Mouse (Mus musculus): ENCODE measurements at regions not wholly inside any gene's neighbourhood (a gene's known extent, or its start where the extent isn't known, plus 50 kb on each side); places are given as distances from the start of the nearest gene placed in this dataset.

DNA sequence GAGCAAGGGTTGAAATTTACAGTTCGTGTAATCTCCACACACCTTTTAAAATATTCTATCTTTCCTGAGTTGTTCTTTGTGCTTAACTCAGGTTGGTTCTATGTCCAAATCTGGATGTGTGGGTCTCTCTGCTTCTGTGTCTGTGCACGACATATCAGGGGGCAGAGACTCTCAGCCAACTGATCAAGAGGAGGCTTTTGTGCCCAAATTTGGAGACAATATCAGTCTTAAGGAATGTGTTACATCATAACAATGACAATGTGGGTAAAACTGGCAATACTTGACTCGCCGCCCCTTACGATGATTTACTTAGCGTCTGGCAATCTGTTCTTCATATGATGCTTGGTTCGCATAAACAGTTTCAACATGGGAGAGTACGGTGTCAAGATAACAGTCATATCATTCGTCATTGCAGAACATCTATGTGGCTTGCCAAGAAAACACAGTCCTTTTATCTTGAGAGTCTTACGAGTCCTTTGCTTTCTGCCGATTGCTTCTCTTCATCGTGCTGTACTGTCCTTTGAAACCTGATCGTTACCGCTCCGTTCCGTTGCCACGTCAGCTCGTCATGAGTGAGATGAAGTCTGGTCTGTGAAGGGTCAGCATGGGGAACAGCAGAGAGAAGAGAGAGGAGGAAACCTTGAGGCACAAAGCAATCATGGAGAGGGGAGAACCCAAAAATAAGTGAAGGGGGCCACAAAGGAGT lies 2212.9 kb upstream of the Gm7489 start:
- DNase-seq = no peak

- no peak for DNase-seq
Observed at GRCm38 (mm10) chr15:51673483-51673882, 2211.2 kb upstream of the Gm7489 start.

DNA sequence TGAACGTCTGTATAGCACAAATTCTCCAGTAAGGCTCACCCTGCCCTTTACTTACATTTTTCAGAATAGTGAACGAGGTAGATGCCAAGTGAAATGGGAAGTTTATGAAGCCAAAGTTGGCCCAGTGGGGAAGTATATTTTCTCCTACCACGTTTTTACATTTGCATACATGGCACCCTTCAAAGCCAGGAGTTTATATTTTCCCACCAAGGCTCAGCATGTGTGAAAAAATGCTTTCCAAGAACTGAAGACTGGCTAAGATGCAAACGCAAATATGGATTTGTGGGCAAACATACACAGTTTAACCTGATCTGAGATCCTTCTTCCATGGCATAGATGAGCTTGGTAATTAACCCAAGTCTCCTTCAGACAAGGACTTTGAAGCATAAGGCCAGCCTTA lies 2209.4 kb upstream of the Gm7489 start:
- DNase-seq = no peak

- DNase-seq = no peak
Observed at GRCm38 (mm10) chr15:51676694-51677093, 2208.0 kb upstream of the Gm7489 start.

DNA sequence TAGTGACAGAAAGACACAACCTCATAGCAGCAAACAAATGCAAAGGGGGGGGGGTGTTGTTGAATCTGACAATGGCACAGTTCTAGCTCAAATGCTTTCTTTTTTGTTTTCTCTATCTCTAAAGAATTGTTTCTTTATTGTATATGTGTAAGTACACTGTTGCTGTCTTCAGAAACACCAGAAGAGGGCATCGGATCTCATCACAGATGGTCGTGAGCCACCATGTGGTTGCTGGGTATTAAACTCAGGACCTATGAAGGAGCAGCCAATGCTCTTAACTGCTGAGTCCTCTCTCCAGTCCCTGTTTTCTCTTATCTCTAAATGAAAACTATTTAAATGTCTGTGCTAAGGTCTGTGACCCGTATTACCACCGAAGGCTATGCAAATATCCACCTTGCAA lies 2207.4 kb upstream of the Gm7489 start:
- no peak for DNase-seq

GRCm38 (mm10) chr15:51679186-51679902 lies 2205.4 kb upstream of the Gm7489 start:
- no peak for DNase-seq

GRCm38 (mm10) chr15:51680494-51680893 lies 2204.2 kb upstream of the Gm7489 start:
- DNase-seq = no peak

DNA sequence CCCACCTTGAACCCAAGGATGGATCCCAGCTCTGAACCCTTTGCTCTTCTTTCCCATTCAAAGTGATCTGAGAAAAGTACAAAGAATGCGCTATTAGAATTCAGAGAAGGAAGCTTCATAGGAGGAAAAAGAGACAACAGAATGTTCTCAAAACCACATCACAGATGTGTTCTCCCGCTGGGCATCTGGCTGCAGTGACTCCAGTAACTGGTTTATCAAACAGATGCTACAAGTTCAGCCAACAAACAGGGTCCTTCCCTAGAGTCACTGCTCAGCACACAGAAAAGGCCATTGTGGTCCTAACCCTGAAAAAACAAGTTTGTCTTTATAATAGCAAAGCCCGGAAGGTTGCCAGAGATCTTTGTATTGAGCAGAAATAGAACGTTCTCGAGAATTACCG lies 2203.5 kb upstream of the Gm7489 start:
- no peak for DNase-seq

GRCm38 (mm10) chr15:51682331-51682730 lies 2202.4 kb upstream of the Gm7489 start:
- no peak for DNase-seq

DNA sequence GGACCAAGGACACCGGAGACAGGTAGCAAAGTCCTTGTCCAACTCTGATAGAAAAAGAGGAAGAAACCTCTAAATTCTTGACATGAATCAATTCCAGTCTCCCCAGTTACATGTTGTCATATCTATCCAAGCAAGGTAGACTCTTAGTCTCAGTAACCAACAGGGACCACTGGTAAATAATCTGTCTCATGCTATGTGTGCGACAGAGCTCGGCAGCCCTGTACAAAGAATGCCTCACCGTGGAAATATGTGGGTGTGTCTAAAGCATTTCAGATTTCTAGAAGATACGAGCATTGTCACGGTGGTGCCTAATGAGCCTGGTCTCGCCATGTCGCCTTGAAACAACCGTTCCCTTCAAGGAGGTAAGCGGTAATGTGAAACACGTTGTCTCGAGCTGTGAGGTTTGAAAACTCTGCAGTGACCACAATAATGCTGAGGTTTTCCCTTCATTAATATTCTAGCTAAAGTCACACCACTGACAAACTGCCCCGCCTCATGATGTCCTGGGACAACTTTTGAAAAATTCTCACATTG lies 2197.6 kb upstream of the Gm7489 start:
- no peak for DNase-seq

GRCm38 (mm10) chr15:51689498-51689897 lies 2195.2 kb upstream of the Gm7489 start:
- DNase-seq = no peak

DNA sequence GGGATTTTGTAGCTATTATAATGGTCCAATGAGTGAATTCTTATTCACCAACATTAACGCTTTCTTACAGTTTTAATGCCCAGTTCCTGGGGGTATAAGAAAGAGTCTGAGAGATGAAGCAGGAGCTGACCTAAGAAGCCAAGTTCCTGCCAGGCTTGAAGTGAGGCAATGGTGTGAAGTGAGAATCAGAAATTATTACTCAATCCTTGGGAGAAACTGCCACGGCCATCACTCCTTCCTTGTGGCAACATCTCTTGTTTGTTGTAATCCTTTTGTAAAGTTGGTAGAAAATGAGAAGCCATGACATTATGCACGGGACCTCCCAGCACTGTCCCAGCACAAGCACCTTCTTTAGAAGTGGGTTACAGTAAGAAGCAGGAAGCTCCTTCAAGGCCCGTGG lies 2192.0 kb upstream of the Gm7489 start:
- no peak for DNase-seq

GRCm38 (mm10) chr15:51696344-51697016 lies 2188.2 kb upstream of the Gm7489 start:
- DNase-seq = peak; percentile 42

DNA sequence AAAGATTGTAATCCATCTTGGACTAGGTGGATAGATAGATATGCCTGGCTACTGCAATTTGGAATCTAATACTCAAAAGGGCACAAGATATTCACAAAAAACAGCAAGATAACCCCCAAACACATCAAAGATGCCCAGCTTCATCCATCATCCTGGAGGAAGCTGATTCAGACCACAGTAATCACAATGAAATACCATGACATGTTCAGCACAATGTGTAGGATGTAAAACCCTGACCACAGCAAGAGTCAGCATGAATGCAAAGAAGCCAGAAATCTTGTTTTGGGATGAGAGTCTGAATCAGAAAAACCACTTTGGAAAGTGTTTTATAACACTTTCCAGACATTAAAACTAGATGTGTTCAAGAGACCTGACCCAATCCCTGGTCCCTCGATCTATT lies 2180.5 kb upstream of the Gm7489 start:
- DNase-seq = no peak

DNA sequence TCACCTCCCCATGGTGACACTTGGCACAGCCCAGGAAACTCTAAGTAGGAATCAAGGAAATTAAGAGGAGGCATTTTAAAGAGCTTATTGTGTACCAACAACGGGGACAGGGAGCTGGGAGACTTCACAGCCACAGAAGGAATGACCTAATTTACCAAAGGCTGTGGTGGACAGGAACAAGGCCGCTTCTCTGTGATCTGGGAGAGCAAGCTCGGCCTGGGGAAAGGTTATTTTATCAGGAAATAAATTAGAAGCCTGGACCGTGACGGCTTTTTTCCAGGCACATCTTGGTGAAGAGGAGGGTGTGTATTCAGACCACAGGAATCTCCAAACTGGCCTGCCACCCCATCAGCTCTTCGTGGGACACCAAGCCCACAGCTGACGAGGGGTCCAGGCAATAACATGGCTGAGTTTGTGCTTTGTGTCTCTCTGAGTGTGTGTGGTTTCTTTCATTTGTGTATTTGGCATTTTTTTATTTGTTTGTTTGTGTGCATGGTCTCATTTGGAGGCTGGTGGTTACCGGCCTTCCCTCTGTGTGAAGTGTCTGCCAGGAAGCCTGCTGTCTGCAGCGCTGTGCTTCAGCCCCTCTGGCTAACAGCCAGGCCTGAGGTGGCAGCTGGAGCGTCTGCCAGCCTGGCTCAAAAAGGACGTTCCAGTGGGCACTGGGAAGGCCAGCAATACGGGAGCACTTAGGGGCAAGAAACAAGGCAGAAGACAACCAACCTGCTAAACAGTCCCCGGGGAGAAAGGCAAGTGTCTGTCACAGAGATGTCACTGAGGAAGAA lies 2174.6 kb upstream of the Gm7489 start:
- DNase-seq = peak; percentile 82

DNA sequence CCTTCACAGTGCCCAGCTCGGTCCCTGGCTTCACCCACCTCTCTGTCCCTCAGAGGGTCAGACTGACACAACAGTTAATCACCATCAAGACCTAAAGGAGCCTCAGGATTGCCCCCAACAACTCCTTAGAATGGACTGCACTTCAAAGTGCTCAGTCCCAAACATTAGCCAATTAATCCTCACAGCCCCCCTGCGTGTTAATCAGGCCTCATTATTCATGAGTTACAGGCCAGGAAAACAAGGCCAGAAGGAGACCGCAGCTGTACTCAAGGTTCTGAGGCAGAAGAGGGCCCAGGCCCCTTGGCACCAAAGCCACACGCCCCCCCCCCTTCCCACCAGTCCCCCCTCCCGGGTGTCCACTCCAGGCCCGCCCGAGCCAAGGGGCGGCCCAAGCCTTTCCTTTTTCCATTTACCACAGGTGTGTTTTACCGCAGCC lies 2163.8 kb upstream of the Gm7489 start:
- DNase-seq = no peak

DNA sequence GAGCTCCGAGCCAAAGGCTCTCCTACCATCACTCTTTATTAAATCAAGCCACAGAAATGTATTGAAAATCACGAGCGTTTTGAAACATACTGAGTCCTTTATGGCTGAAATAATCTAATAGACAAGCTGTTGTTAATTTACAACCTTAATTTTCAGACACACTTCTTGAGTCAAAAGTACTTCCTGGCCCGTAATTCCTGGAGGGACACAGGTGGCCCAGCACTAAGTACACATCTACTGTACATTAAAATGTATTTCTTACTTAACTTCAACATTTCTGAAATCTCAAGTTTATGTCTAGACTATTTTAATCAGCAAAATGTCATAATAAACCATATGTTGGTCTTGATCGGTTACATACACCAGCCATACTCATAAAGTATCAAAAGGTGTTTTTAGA lies 2163.3 kb upstream of the Gm7489 start:
- DNase-seq = no peak

- DNase-seq = no peak
Observed at GRCm38 (mm10) chr15:51724127-51724526, 2160.6 kb upstream of the Gm7489 start.

DNA sequence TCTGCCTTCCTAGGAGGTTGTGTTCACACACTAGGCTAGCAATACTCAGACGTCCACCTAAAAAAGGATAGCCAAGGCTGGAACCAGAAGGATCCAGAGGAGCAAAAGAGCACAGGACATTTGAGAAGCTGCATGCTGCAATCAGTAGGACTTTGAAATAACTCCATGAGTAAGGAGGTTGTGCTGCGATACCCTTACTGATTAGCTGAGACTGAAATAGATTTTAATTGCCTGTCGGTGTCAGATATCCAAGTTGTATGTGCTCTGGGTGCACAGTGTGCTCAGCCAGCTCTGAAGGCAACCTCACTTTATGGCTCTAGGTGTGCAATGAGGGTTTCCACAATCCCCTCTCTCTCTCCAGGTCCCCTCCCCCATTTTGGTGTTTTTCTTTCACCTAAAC lies 2159.2 kb upstream of the Gm7489 start:
- DNase-seq = peak; percentile 24

- no peak for DNase-seq
Observed at GRCm38 (mm10) chr15:51730106-51730505, 2154.6 kb upstream of the Gm7489 start.

DNA sequence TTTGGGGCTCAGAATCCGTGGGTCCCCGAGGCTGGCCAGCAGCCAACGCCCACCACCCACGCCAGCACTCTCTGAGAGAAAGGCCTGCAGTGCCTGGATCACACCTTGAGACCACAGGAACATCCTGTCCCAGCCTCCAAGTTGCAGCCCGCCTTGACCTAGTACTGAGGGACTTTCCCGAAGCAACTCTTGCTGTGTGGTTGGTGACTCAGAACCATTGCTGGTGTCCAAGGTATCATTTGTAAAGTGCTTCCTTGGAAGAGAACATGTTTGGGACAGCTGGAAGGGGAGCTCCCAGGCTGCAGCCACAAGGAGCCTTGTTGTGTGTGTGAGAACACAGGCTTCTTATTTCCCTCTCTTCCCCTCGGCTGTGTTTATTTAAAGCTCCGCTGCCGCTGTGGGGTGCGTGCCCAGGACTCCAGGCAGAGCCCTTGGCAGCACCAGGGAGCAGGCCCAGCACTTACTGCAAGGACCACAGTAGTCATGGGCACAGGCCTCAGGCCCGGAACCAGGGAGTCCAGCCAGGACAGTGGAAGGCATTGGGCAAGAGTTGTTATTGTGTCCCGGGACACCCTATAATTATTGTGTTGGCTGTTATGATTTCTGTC lies 2153.8 kb upstream of the Gm7489 start:
- DNase-seq = peak; percentile 85

- DNase-seq = no peak
Observed at GRCm38 (mm10) chr15:51734194-51734593, 2150.5 kb upstream of the Gm7489 start.

Data from gastrocnemius, postnatal 25 days (tissue).